Mouse (Mus musculus): ENCODE measurements around the gene Slc35b2. TPM values are rescaled to one million over a fixed set of nuclear protein-coding genes. Genes with fewer than 3 reads are reported as not detected.

Slc35b2 gene
- polyA plus RNA-seq, 1 experiment from 2014 or later = 118 TPM

- peak within 1 kb of the TSS; percentile 98 for H3K27ac ChIP-seq
- H3K27me3 ChIP-seq (ENCODE audit: insufficient read depth, poor library complexity, severe bottlenecking) = no peaks in the 10 kb centered on the region
- peaks cover 35% of the 10 kb centered on the region for H3K36me3 ChIP-seq
- H3K4me3 ChIP-seq = peak within 1 kb of the TSS; percentile 91
- WGBS = under 1% methylated on average over 41 of the region's 41 CpGs
- H3K9me3 ChIP-seq = no peaks in the 10 kb centered on the region
- H3K4me1 ChIP-seq = peaks cover 27% of the 10 kb centered on the region
- DNase-seq (ENCODE audit: low spot score) = peak; percentile 98
Observed at GRCm38 (mm10) chr17:45573087-45573779, 9.6 kb downstream of the Slc35b2 start, which contains the start of gene Hsp90ab1. Gene Hsp90ab1 (minus strand): TSS chr17:45573271.

GRCm38 (mm10) chr17:45573780-45574123, 10.1 kb downstream of the Slc35b2 start:
- Histone ChIP-seq H3K4me3 (peak overlapping the region; percentile 91), H3K27me3 (ENCODE audit: insufficient read depth, poor library complexity, severe bottlenecking) (no peaks in the 10 kb centered on the region), H3K27ac (peak overlapping the region; percentile 98), H3K4me1 (peaks cover 29% of the 10 kb centered on the region), H3K36me3 (peaks cover 30% of the 10 kb centered on the region), H3K9me3 (no peaks in the 10 kb centered on the region)
- under 1% methylated on average over 18 of the region's 18 CpGs for WGBS
- DNase-seq (ENCODE audit: low spot score) = peak; percentile 98

GRCm38 (mm10) chr17:45574129-45574761, 10.6 kb downstream of the Slc35b2 start:
- no peaks in the 10 kb centered on the region for H3K9me3 ChIP-seq
- peaks cover 25% of the 10 kb centered on the region for H3K4me1 ChIP-seq
- peak overlapping the region; percentile 98 for H3K27ac ChIP-seq
- H3K27me3 ChIP-seq (ENCODE audit: insufficient read depth, poor library complexity, severe bottlenecking) = no peaks in the 10 kb centered on the region
- H3K36me3 ChIP-seq = peaks cover 25% of the 10 kb centered on the region
- WGBS = 2% methylated on average over 17 of the region's 17 CpGs
- peak; percentile 89 for DNase-seq (ENCODE audit: low spot score)
- peak overlapping the region; percentile 91 for H3K4me3 ChIP-seq

GRCm38 (mm10) chr17:45575123-45575897, 11.6 kb downstream of the Slc35b2 start:
- Histone ChIP-seq H3K27me3 (ENCODE audit: insufficient read depth, poor library complexity, severe bottlenecking) (no peaks in the 10 kb centered on the region), H3K27ac (0 out of 2 replicates have a peak overlapping the region, but pooled peaks have one; percentile 98), H3K36me3 (peaks cover 15% of the 10 kb centered on the region), H3K9me3 (no peaks in the 10 kb centered on the region), H3K4me1 (peaks cover 25% of the 10 kb centered on the region), H3K4me3 (no peak overlapping the region)
- DNase-seq (ENCODE audit: low spot score) = no peak
- WGBS = 89% methylated on average over 8 of the region's 8 CpGs

GRCm38 (mm10) chr17:45578242-45578641, 14.6 kb downstream of the Slc35b2 start:
- H3K4me3 ChIP-seq = no peak overlapping the region
- peaks cover 37% of the 10 kb centered on the region for H3K4me1 ChIP-seq
- DNase-seq (ENCODE audit: low spot score) = no peak
- WGBS = 52% methylated on average over 5 of the region's 5 CpGs
- H3K9me3 ChIP-seq = no peaks in the 10 kb centered on the region
- H3K36me3 ChIP-seq = no peaks in the 10 kb centered on the region
- no peaks in the 10 kb centered on the region for H3K27me3 ChIP-seq (ENCODE audit: insufficient read depth, poor library complexity, severe bottlenecking)
- peak overlapping the region; percentile 67; the same call in 1 of the 2 replicates for H3K27ac ChIP-seq

GRCm38 (mm10) chr17:45578843-45579242, 15.2 kb downstream of the Slc35b2 start:
- no peaks in the 10 kb centered on the region for H3K36me3 ChIP-seq
- 0 out of 2 replicates have a peak overlapping the region, but pooled peaks have one; percentile 67 for H3K27ac ChIP-seq
- DNase-seq (ENCODE audit: low spot score) = no peak
- H3K27me3 ChIP-seq (ENCODE audit: insufficient read depth, poor library complexity, severe bottlenecking) = no peaks in the 10 kb centered on the region
- no peaks in the 10 kb centered on the region for H3K9me3 ChIP-seq
- WGBS = 75% methylated on average over 7 of the region's 7 CpGs
- H3K4me3 ChIP-seq = no peak overlapping the region
- peaks cover 38% of the 10 kb centered on the region for H3K4me1 ChIP-seq

- H3K27ac ChIP-seq = no peak overlapping the region
- H3K27me3 ChIP-seq (ENCODE audit: insufficient read depth, poor library complexity, severe bottlenecking) = no peaks in the 10 kb centered on the region
- peaks cover 40% of the 10 kb centered on the region for H3K4me1 ChIP-seq
- no peak for DNase-seq (ENCODE audit: low spot score)
- no peaks in the 10 kb centered on the region for H3K9me3 ChIP-seq
- WGBS = 79% methylated on average over 4 of the region's 4 CpGs
- no peaks in the 10 kb centered on the region for H3K36me3 ChIP-seq
- H3K4me3 ChIP-seq = no peak overlapping the region
Observed at GRCm38 (mm10) chr17:45579554-45579953, 15.9 kb downstream of the Slc35b2 start.

- H3K36me3 ChIP-seq = peaks cover under 1% of the 10 kb centered on the region
- WGBS = 35% methylated on average over 12 of the region's 12 CpGs
- H3K4me3 ChIP-seq = no peak overlapping the region
- no peaks in the 10 kb centered on the region for H3K27me3 ChIP-seq (ENCODE audit: insufficient read depth, poor library complexity, severe bottlenecking)
- 0 out of 2 replicates have a peak overlapping the region, but pooled peaks have one; percentile 4 for H3K27ac ChIP-seq
- DNase-seq (ENCODE audit: low spot score) = no peak
- peaks cover 46% of the 10 kb centered on the region for H3K4me1 ChIP-seq
- H3K9me3 ChIP-seq = no peaks in the 10 kb centered on the region
Observed at GRCm38 (mm10) chr17:45580958-45581477, 17.3 kb downstream of the Slc35b2 start.

GRCm38 (mm10) chr17:45581567-45581983, 17.9 kb downstream of the Slc35b2 start:
- Histone ChIP-seq H3K27ac (peak overlapping the region; percentile 63; the same call in 1 of the 2 replicates), H3K27me3 (ENCODE audit: insufficient read depth, poor library complexity, severe bottlenecking) (no peaks in the 10 kb centered on the region), H3K36me3 (peaks cover 6% of the 10 kb centered on the region), H3K4me3 (no peak overlapping the region), H3K4me1 (peaks cover 50% of the 10 kb centered on the region), H3K9me3 (no peaks in the 10 kb centered on the region)
- peak; percentile 90 for DNase-seq (ENCODE audit: low spot score)
- WGBS = 18% methylated on average over 2 of the region's 2 CpGs

- H3K9me3 ChIP-seq = no peaks in the 10 kb centered on the region
- H3K36me3 ChIP-seq = peaks cover 12% of the 10 kb centered on the region
- H3K4me3 ChIP-seq = no peak overlapping the region
- no peak for DNase-seq (ENCODE audit: low spot score)
- H3K27me3 ChIP-seq (ENCODE audit: insufficient read depth, poor library complexity, severe bottlenecking) = no peaks in the 10 kb centered on the region
- peaks cover 50% of the 10 kb centered on the region for H3K4me1 ChIP-seq
- H3K27ac ChIP-seq = peak overlapping the region; percentile 22; the same call in 1 of the 2 replicates
- WGBS = 78% methylated on average over 6 of the region's 6 CpGs
Observed at GRCm38 (mm10) chr17:45582188-45582587, 18.5 kb downstream of the Slc35b2 start.

- Histone ChIP-seq H3K4me1 (peaks cover 50% of the 10 kb centered on the region), H3K36me3 (peaks cover 16% of the 10 kb centered on the region), H3K9me3 (no peaks in the 10 kb centered on the region), H3K27ac (no peak overlapping the region), H3K4me3 (no peak overlapping the region), H3K27me3 (ENCODE audit: insufficient read depth, poor library complexity, severe bottlenecking) (no peaks in the 10 kb centered on the region)
- no peak for DNase-seq (ENCODE audit: low spot score)
- 69% methylated on average over 6 of the region's 6 CpGs for whole genome bisulfite sequencing
Observed at GRCm38 (mm10) chr17:45582715-45583355, 19.2 kb downstream of the Slc35b2 start.

Data from heart, embryonic 10.5 days (tissue).